In genomic region chr19:41301856-41302255, GRCm38 (mm10) we compare ENCODE assay signal across 26 mouse cellular contexts. TPM values are rescaled to one million over a fixed set of nuclear protein-coding genes. Genes with fewer than 3 reads are reported as not detected.
DNase-seq lines count a peak whose midpoint lies in the region; ATAC-seq lines count a peak whose summit lies in the region.
"Had no signal": no experiment of that assay in that cellular context is flagged by ENCODE, and none has a peak within 500 bp of the region (broad histone marks: within the 10 kb centered on the region; RNA-seq: fewer than 3 reads in every experiment).

No protein-coding gene starts in this region.

- no peak overlapping the region for H3K27ac ChIP-seq in heart, embryonic 10.5 days
- H3K27ac ChIP-seq: embryonic facial prominence, embryonic 10.5 days; forebrain, embryonic 10.5 days; hindbrain, embryonic 13.5 days; midbrain, embryonic 12.5 days had no signal

- H3K4me1 ChIP-seq in heart, embryonic 10.5 days, result peaks cover 15% of the 10 kb centered on the region
- H3K4me1 ChIP-seq: midbrain, embryonic 12.5 days had no signal

- H3K27me3 ChIP-seq in heart, embryonic 10.5 days (ENCODE audit: insufficient read depth, poor library complexity, severe bottlenecking), result peaks cover 12% of the 10 kb centered on the region
- H3K27me3 ChIP-seq: hindbrain, embryonic 13.5 days; midbrain, embryonic 12.5 days had no signal

- no peak for ATAC-seq in inflammation-experienced regulatory T-cells, adult 6 months
- ATAC-seq: forebrain, embryonic 16.5 days; Patski had no signal

- H3K9me3 ChIP-seq in heart, embryonic 10.5 days, result no peaks in the 10 kb centered on the region
- H3K9me3 ChIP-seq: embryonic facial prominence, embryonic 10.5 days; forebrain, embryonic 10.5 days; heart, embryonic 12.5 days; hindbrain, embryonic 13.5 days; midbrain, embryonic 12.5 days had no signal

- peak; percentile 45 for DNase-seq in adrenal gland, postnatal 14 days
- DNase-seq in adrenal gland, postnatal 10 days, result no peak
- peak; percentile 25 for DNase-seq in 3T3-L1 (ENCODE audit: low read depth, low spot score)
- DNase-seq in embryo, embryonic 10.5 days (ENCODE audit: low spot score), result peak; percentile 67
- peak; percentile 98 for DNase-seq in hindlimb bud, embryonic 11.5 days (ENCODE audit: extremely low spot score, low read depth, low spot score)
- no peak for DNase-seq in left cerebral cortex, postnatal 36 days (ENCODE audit: low spot score in 2 of 2)
- DNase-seq in heart, embryonic 10.5 days (ENCODE audit: low spot score), result no peak
- DNase-seq: cerebellum, adult 18-20 months; cerebellum, postnatal 14 days; gastrocnemius, postnatal 14 days; heart, adult 11 months; heart, postnatal 14 days; kidney, adult 9 months; kidney, postnatal 4 days; layer of hippocampus, adult 9-11 months; lung, adult 18-20 months; lung, postnatal 10 days; thymus, postnatal 25 days had no signal

- intact Hi-C loops in left cerebral cortex, postnatal 36 days (cut with DNase I), result no loop called here

- no peak overlapping the region for H3K4me3 ChIP-seq in heart, embryonic 10.5 days
- H3K4me3 ChIP-seq: embryonic facial prominence, embryonic 10.5 days; forebrain, embryonic 10.5 days; heart, embryonic 12.5 days; hindbrain, embryonic 13.5 days; midbrain, embryonic 12.5 days had no signal

- WGBS in heart, embryonic 10.5 days, result 71% methylated on average over 6 of the region's 6 CpGs

- no peaks in the 10 kb centered on the region for H3K36me3 ChIP-seq in heart, embryonic 10.5 days
- H3K36me3 ChIP-seq: embryonic facial prominence, embryonic 10.5 days; forebrain, embryonic 10.5 days; heart, embryonic 12.5 days; hindbrain, embryonic 13.5 days; midbrain, embryonic 12.5 days had no signal

RNA-seq across cellular contexts. Expression of gene Tm9sf3, which starts 38.1 kb away (rescaled TPM):
- total RNA-seq in adrenal gland, postnatal 14 days (2021), result 155 and 156 TPM in 2 replicates
- total RNA-seq in adrenal gland, postnatal 10 days (2021), result 100 to 1,000 TPM; 143 to 149 TPM
- total RNA-seq in left cerebral cortex, postnatal 36 days (2021), result 100 to 1,000 TPM; 128 to 130 TPM
- 112 and 123 TPM in 2 replicates for polyA plus RNA-seq in heart, embryonic 10.5 days (2016; fragmentation: Nextera tagmentation; extraction: Ambion mirVana)
- polyA plus RNA-seq in inflammation-experienced regulatory T-cells, adult 6 months (2017; shearing (Covaris generic)), result 10 to 100 TPM; 21.4 to 38.9 (median 32.2) TPM

Comparison
In these comparisons a context has a peak if more than half of its experiments do, and no peak if none do; other contexts are left out.
1. DNase-seq: peak in adrenal gland, postnatal 14 days (single experiment), 3T3-L1 (single experiment), embryo, embryonic 10.5 days (single experiment) and hindlimb bud, embryonic 11.5 days (single experiment); none in adrenal gland, postnatal 10 days (single experiment), left cerebral cortex, postnatal 36 days (0 of 2) and heart, embryonic 10.5 days (single experiment).